ENCODE assay signal across 31 mouse cellular contexts in genomic region chr7:4437721-4438120, GRCm38 (mm10). TPM values are rescaled to one million over a fixed set of nuclear protein-coding genes. Genes with fewer than 3 reads are reported as not detected.
DNase-seq lines count a peak whose midpoint lies in the region; ATAC-seq and TF ChIP-seq lines count a peak whose summit lies in the region.
"Had no signal": no experiment of that assay in that cellular context is flagged by ENCODE, and none has a peak within 500 bp of the region (broad histone marks: within the 10 kb centered on the region; RNA-seq: fewer than 3 reads in every experiment).

No protein-coding gene starts in this region.

- no peaks in the 10 kb centered on the region; the same call in 1 of the 2 replicates for H3K36me3 ChIP-seq in forebrain, embryonic 11.5 days (ENCODE audit: control insufficient read depth, insufficient read depth, low read length)
- peaks cover 74% of the 10 kb centered on the region for H3K36me3 ChIP-seq in forebrain, postnatal 0 days (ENCODE audit: insufficient read depth)

- H3K9me3 ChIP-seq in forebrain, embryonic 11.5 days (ENCODE audit: control insufficient read depth, low read length): no peaks in the 10 kb centered on the region
- H3K9me3 ChIP-seq in forebrain, postnatal 0 days (ENCODE audit: low read length): no peaks in the 10 kb centered on the region
- H3K9me3 ChIP-seq: embryonic facial prominence, embryonic 10.5 days; embryonic facial prominence, embryonic 13.5 days; forebrain, embryonic 13.5 days; G1E; hindbrain, embryonic 10.5 days; hindbrain, embryonic 13.5 days had no signal

- no peak for ATAC-seq in forebrain, embryonic 11.5 days (replicated peaks; ENCODE audit: low FRiP score)
- ATAC-seq in forebrain, postnatal 0 days: no peak
- ATAC-seq: forebrain, embryonic 13.5 days; forebrain, embryonic 16.5 days; hindbrain, embryonic 16.5 days; Patski had no signal

- H3K4me1 ChIP-seq in forebrain, embryonic 11.5 days (replicated peaks; ENCODE audit: control insufficient read depth, insufficient read depth, low read length): no peaks in the 10 kb centered on the region
- H3K4me1 ChIP-seq in forebrain, postnatal 0 days (ENCODE audit: insufficient read depth): no peaks in the 10 kb centered on the region
- H3K4me1 ChIP-seq: embryonic facial prominence, embryonic 10.5 days; embryonic facial prominence, embryonic 13.5 days; forebrain, embryonic 13.5 days; hindbrain, embryonic 10.5 days; hindbrain, embryonic 13.5 days had no signal

- TF ChIP-seq CTCF in forebrain, postnatal 0 days (IDR thresholded peaks at IDR 0.05; ENCODE audit: low read depth): no peak

- 88% methylated on average over 2 of the region's 2 CpGs for WGBS in forebrain, embryonic 11.5 days
- WGBS in forebrain, postnatal 0 days: 95% methylated on average over 2 of the region's 2 CpGs

- H3K27me3 ChIP-seq in forebrain, embryonic 11.5 days (ENCODE audit: control insufficient read depth, insufficient read depth, low read length): no peaks in the 10 kb centered on the region
- H3K27me3 ChIP-seq in forebrain, postnatal 0 days (ENCODE audit: insufficient read depth, low read length): no peaks in the 10 kb centered on the region
- H3K27me3 ChIP-seq: CH12.LX; embryonic facial prominence, embryonic 13.5 days; forebrain, embryonic 13.5 days; hindbrain, embryonic 13.5 days; Patski had no signal

- H3K27ac ChIP-seq in forebrain, embryonic 11.5 days (ENCODE audit: low read depth, low read length): no peak overlapping the region
- H3K27ac ChIP-seq in forebrain, postnatal 0 days (ENCODE audit: low read depth, low read length): no peak overlapping the region
- H3K27ac ChIP-seq: embryonic facial prominence, embryonic 10.5 days; embryonic facial prominence, embryonic 13.5 days; forebrain, embryonic 13.5 days; gastrocnemius, adult 2 months; hindbrain, embryonic 10.5 days; hindbrain, embryonic 13.5 days had no signal

- no peak overlapping the region for H3K9ac ChIP-seq in forebrain, embryonic 11.5 days (ENCODE audit: low read length)
- H3K9ac ChIP-seq in forebrain, postnatal 0 days: no peak overlapping the region
- H3K9ac ChIP-seq: embryonic facial prominence, embryonic 13.5 days; forebrain, embryonic 13.5 days; hindbrain, embryonic 13.5 days had no signal

- no peak overlapping the region for H3K4me3 ChIP-seq in forebrain, embryonic 11.5 days (ENCODE audit: low read depth, low read length)
- no peak overlapping the region for H3K4me3 ChIP-seq in forebrain, postnatal 0 days (ENCODE audit: low read depth, low read length)
- H3K4me3 ChIP-seq: embryonic facial prominence, embryonic 10.5 days; embryonic facial prominence, embryonic 13.5 days; erythroblast, embryonic 14.5 days; forebrain, embryonic 13.5 days; gastrocnemius, adult 2 months; hindbrain, embryonic 10.5 days; hindbrain, embryonic 13.5 days had no signal

- peak; percentile 8 for DNase-seq in forebrain, embryonic 11.5 days (ENCODE audit: low spot score)
- no peak for DNase-seq in forebrain, postnatal 0 days
- DNase-seq in kidney, postnatal 10 days: peak; percentile 2
- no peak for DNase-seq in kidney, postnatal 25 days
- DNase-seq in thymus, postnatal 0 days (ENCODE audit: low spot score): peak; percentile 1
- DNase-seq in thymus, postnatal 10 days (ENCODE audit: low spot score in 2 of 2): no peak
- DNase-seq: adrenal gland, postnatal 10 days; adrenal gland, postnatal 36 days; B cell, adult 2 months; cerebellum, adult 11 months; cerebellum, adult 2 months; cerebellum, postnatal 10 days; cerebellum, postnatal 36 days; embryo, embryonic 11 days; gastrocnemius, adult 2 months; gastrocnemius, postnatal 14 days; heart, adult 18-20 months had no signal

- H3K4me2 ChIP-seq in forebrain, embryonic 11.5 days (ENCODE audit: low read depth, low read length, severe bottlenecking): no peak overlapping the region
- no peak overlapping the region for H3K4me2 ChIP-seq in forebrain, postnatal 0 days (ENCODE audit: low read depth)
- H3K4me2 ChIP-seq: embryonic facial prominence, embryonic 13.5 days; forebrain, embryonic 13.5 days; hindbrain, embryonic 13.5 days had no signal

RNA-seq across cellular contexts. Expression of gene Rdh13, which starts 7.7 kb away (rescaled TPM):
- 28.4 and 31.0 TPM in 2 replicates for polyA plus RNA-seq in forebrain, embryonic 11.5 days (2014; fragmentation: Nextera tagmentation; extraction: Ambion mirVana)
- total RNA-seq in forebrain, postnatal 0 days (2014; rRNA removed): 73.9 and 84.5 TPM in 2 replicates
- polyA plus RNA-seq in forebrain, postnatal 0 days (2015; fragmentation: Nextera tagmentation; extraction: Ambion mirVana): 28.5 and 37.9 TPM in 2 replicates
- polyA plus RNA-seq in thymus, postnatal 0 days (2015; fragmentation: Nextera tagmentation; extraction: Ambion mirVana): 9.9 and 12.6 TPM in 2 replicates

RNA-seq across cellular contexts. Expression of gene Eps8l1, which starts 22.8 kb away (rescaled TPM):
- 3.3 and 3.8 TPM in 2 replicates for polyA plus RNA-seq in forebrain, embryonic 11.5 days (2014; fragmentation: Nextera tagmentation; extraction: Ambion mirVana)
- total RNA-seq in forebrain, postnatal 0 days (2014; rRNA removed): 3.2 and 8.6 TPM in 2 replicates
- polyA plus RNA-seq in forebrain, postnatal 0 days (2015; fragmentation: Nextera tagmentation; extraction: Ambion mirVana): 4.6 and 7.4 TPM in 2 replicates
- 0.79 and 5.9 TPM in 2 replicates for polyA plus RNA-seq in thymus, postnatal 0 days (2015; fragmentation: Nextera tagmentation; extraction: Ambion mirVana)
- polyA plus RNA-seq: erythroblast, embryonic 14.5 days; G1E had no signal

RNA-seq across cellular contexts. Expression of gene Gp6, which starts 40.2 kb away (rescaled TPM):
- 0.28 and 1.0 TPM in 2 replicates for polyA plus RNA-seq in forebrain, embryonic 11.5 days (2014; fragmentation: Nextera tagmentation; extraction: Ambion mirVana)
- total RNA-seq in forebrain, postnatal 0 days (2014; rRNA removed): not detected in 2 replicates
- not detected in 2 replicates for polyA plus RNA-seq in forebrain, postnatal 0 days (2015; fragmentation: Nextera tagmentation; extraction: Ambion mirVana)
- polyA plus RNA-seq in thymus, postnatal 0 days (2015; fragmentation: Nextera tagmentation; extraction: Ambion mirVana): not detected in 2 replicates
- total RNA-seq: gastrocnemius, adult 2 months; gastrocnemius, postnatal 4 days had no signal
- polyA plus RNA-seq: cerebellum, adult 2 months; cortical plate, adult 2 months; heart, postnatal 0 days; Patski had no signal

Comparison
In these comparisons a context has a peak if more than half of its experiments do, and no peak if none do; other contexts are left out.
1. DNase-seq: peak in forebrain, embryonic 11.5 days (single experiment), kidney, postnatal 10 days (single experiment) and thymus, postnatal 0 days (single experiment); none in forebrain, postnatal 0 days (single experiment), kidney, postnatal 25 days (0 of 2) and thymus, postnatal 10 days (0 of 2).